In genomic region chr2:84882606-84883005, GRCm38 (mm10) we compare ENCODE assay signal across 9 mouse cellular contexts. TPM values are rescaled to one million over a fixed set of nuclear protein-coding genes. Genes with fewer than 3 reads are reported as not detected.
DNase-seq lines count a peak whose midpoint lies in the region; ATAC-seq lines count a peak whose summit lies in the region.
"Had no signal": no experiment of that assay in that cellular context is flagged by ENCODE, and none has a peak within 500 bp of the region (broad histone marks: within the 10 kb centered on the region; RNA-seq: fewer than 3 reads in every experiment).

No protein-coding gene starts in this region.

- peak; percentile 27; the same call in 1 of the 2 replicates for ATAC-seq in lung, embryonic 15.5 days (ENCODE audit: borderline replicate concordance, extremely low read depth, low FRiP score, low TSS enrichment)
- ATAC-seq in intestine, embryonic 14.5 days (replicated peaks; ENCODE audit: low FRiP score, low TSS enrichment, low read depth): no peak
- ATAC-seq in lung, embryonic 16.5 days (ENCODE audit: low read depth): 0 out of 2 replicates have a peak, but pooled peaks have one; percentile 41
- ATAC-seq: Patski had no signal

- peak overlapping the region; percentile 36 for H3K4me2 ChIP-seq in lung, embryonic 15.5 days
- H3K4me2 ChIP-seq in intestine, embryonic 14.5 days (ENCODE audit: low read length): peak overlapping the region; percentile 36
- H3K4me2 ChIP-seq in lung, embryonic 16.5 days (ENCODE audit: low read depth, low read length): peak overlapping the region; percentile 40

- H3K36me3 ChIP-seq in lung, embryonic 15.5 days: no peaks in the 10 kb centered on the region
- no peaks in the 10 kb centered on the region for H3K36me3 ChIP-seq in intestine, embryonic 14.5 days (ENCODE audit: control insufficient read depth, insufficient read depth, low read length)
- H3K36me3 ChIP-seq in lung, embryonic 16.5 days (ENCODE audit: control insufficient read depth, insufficient read depth, low read length): no peaks in the 10 kb centered on the region

- no peaks in the 10 kb centered on the region for H3K9me3 ChIP-seq in lung, embryonic 15.5 days
- no peaks in the 10 kb centered on the region for H3K9me3 ChIP-seq in intestine, embryonic 14.5 days (ENCODE audit: control insufficient read depth, low read length)
- H3K9me3 ChIP-seq in lung, embryonic 16.5 days (ENCODE audit: control insufficient read depth, low read length): no peaks in the 10 kb centered on the region

- peaks cover 75% of the 10 kb centered on the region for H3K27me3 ChIP-seq in lung, embryonic 15.5 days
- peaks cover 61% of the 10 kb centered on the region for H3K27me3 ChIP-seq in intestine, embryonic 14.5 days (replicated peaks; ENCODE audit: control insufficient read depth, insufficient read depth, low read length)
- peaks cover 66% of the 10 kb centered on the region for H3K27me3 ChIP-seq in lung, embryonic 16.5 days (ENCODE audit: control insufficient read depth, insufficient read depth, low read depth, low read length)

- WGBS in lung, embryonic 15.5 days: 5% methylated on average over 23 of the region's 23 CpGs
- 6% methylated on average over 23 of the region's 23 CpGs for WGBS in intestine, embryonic 14.5 days
- 2% methylated on average over 23 of the region's 23 CpGs for WGBS in lung, embryonic 16.5 days

- H3K9ac ChIP-seq in lung, embryonic 15.5 days: no peak overlapping the region
- no peak overlapping the region for H3K9ac ChIP-seq in intestine, embryonic 14.5 days (ENCODE audit: low read length)
- H3K9ac ChIP-seq in lung, embryonic 16.5 days (ENCODE audit: low read length): peak overlapping the region; percentile 22; the same call in 1 of the 2 replicates

- no peak for DNase-seq in lung, postnatal 25 days (ENCODE audit: low spot score)
- peak; percentile 79 to 91 for DNase-seq in frontal cortex, adult 2 months (ENCODE audit: extremely low spot score in 1 of 2, low spot score in 1 of 2)
- DNase-seq in intestine, embryonic 14.5 days (ENCODE audit: low spot score): no peak
- peak; percentile 82 for DNase-seq in right cerebral cortex, postnatal 25 days
- DNase-seq in cerebellum, postnatal 25 days: no peak
- DNase-seq in urinary bladder, adult 2 months (ENCODE audit: low spot score): no peak

- 0 out of 2 replicates have a peak overlapping the region, but pooled peaks have one; percentile 9 for H3K4me3 ChIP-seq in lung, embryonic 15.5 days
- no peak overlapping the region for H3K4me3 ChIP-seq in intestine, embryonic 14.5 days (ENCODE audit: low read depth, low read length)
- peak overlapping the region; percentile 15; the same call in 1 of the 2 replicates for H3K4me3 ChIP-seq in lung, embryonic 16.5 days (ENCODE audit: low read length)

- H3K4me1 ChIP-seq in lung, embryonic 15.5 days: peaks cover 35% of the 10 kb centered on the region
- peaks cover 25% of the 10 kb centered on the region for H3K4me1 ChIP-seq in intestine, embryonic 14.5 days (replicated peaks; ENCODE audit: control insufficient read depth, insufficient read depth, low read length)
- peaks cover 23% of the 10 kb centered on the region for H3K4me1 ChIP-seq in lung, embryonic 16.5 days (replicated peaks; ENCODE audit: control insufficient read depth, insufficient read depth, low read length)

- H3K27ac ChIP-seq in lung, embryonic 15.5 days: no peak overlapping the region
- no peak overlapping the region for H3K27ac ChIP-seq in intestine, embryonic 14.5 days (ENCODE audit: low read depth)
- no peak overlapping the region for H3K27ac ChIP-seq in lung, embryonic 16.5 days (ENCODE audit: low read length)

RNA-seq across cellular contexts. Expression of gene Rtn4rl2, which starts 3.9 kb away (rescaled TPM):
- polyA plus RNA-seq in lung, embryonic 15.5 days (2015; fragmentation: Nextera tagmentation; extraction: Ambion mirVana): 0.70 and 0.79 TPM in 2 replicates
- polyA plus RNA-seq in frontal cortex, adult 2 months (2012; rRNA removed): 65.5 and 75.2 TPM in 2 replicates
- polyA plus RNA-seq in intestine, embryonic 14.5 days (2014; fragmentation: Nextera tagmentation; extraction: Ambion mirVana): 0.99 and 1.9 TPM in 2 replicates
- polyA plus RNA-seq in lung, embryonic 16.5 days (2015; fragmentation: Nextera tagmentation; extraction: Ambion mirVana): 0.16 and 0.31 TPM in 2 replicates
- 1.4 and 1.6 TPM in 2 replicates for polyA plus RNA-seq in urinary bladder, adult 2 months (2012; rRNA removed)

RNA-seq across cellular contexts. Expression of gene Slc43a1, which starts 44.0 kb away (rescaled TPM):
- polyA plus RNA-seq in lung, embryonic 15.5 days (2015; fragmentation: Nextera tagmentation; extraction: Ambion mirVana): 15.1 and 15.9 TPM in 2 replicates
- 0.22 and 0.29 TPM in 2 replicates for polyA plus RNA-seq in frontal cortex, adult 2 months (2012; rRNA removed)
- 18.3 and 18.7 TPM in 2 replicates for polyA plus RNA-seq in intestine, embryonic 14.5 days (2014; fragmentation: Nextera tagmentation; extraction: Ambion mirVana)
- 16.5 and 20.4 TPM in 2 replicates for polyA plus RNA-seq in lung, embryonic 16.5 days (2015; fragmentation: Nextera tagmentation; extraction: Ambion mirVana)
- polyA plus RNA-seq in urinary bladder, adult 2 months (2012; rRNA removed): 11.4 and 12.6 TPM in 2 replicates

RNA-seq across cellular contexts. Expression of gene Slc43a3, which starts 53.8 kb away (rescaled TPM):
- 78.5 and 89.7 TPM in 2 replicates for polyA plus RNA-seq in lung, embryonic 15.5 days (2015; fragmentation: Nextera tagmentation; extraction: Ambion mirVana)
- 4.6 and 6.0 TPM in 2 replicates for polyA plus RNA-seq in frontal cortex, adult 2 months (2012; rRNA removed)
- 46.7 and 54.7 TPM in 2 replicates for polyA plus RNA-seq in intestine, embryonic 14.5 days (2014; fragmentation: Nextera tagmentation; extraction: Ambion mirVana)
- polyA plus RNA-seq in lung, embryonic 16.5 days (2015; fragmentation: Nextera tagmentation; extraction: Ambion mirVana): 87.3 and 92.8 TPM in 2 replicates
- 116 and 142 TPM in 2 replicates for polyA plus RNA-seq in urinary bladder, adult 2 months (2012; rRNA removed)
- polyA plus RNA-seq: Patski had no signal

RNA-seq across cellular contexts. Expression of gene Timm10, which starts 55.8 kb away (rescaled TPM):
- polyA plus RNA-seq in lung, embryonic 15.5 days (2015; fragmentation: Nextera tagmentation; extraction: Ambion mirVana): 44.3 and 48.0 TPM in 2 replicates
- 86.2 and 96.6 TPM in 2 replicates for polyA plus RNA-seq in frontal cortex, adult 2 months (2012; rRNA removed)
- polyA plus RNA-seq in intestine, embryonic 14.5 days (2014; fragmentation: Nextera tagmentation; extraction: Ambion mirVana): 73.7 and 75.5 TPM in 2 replicates
- polyA plus RNA-seq in lung, embryonic 16.5 days (2015; fragmentation: Nextera tagmentation; extraction: Ambion mirVana): 36.9 and 39.3 TPM in 2 replicates
- 35.0 and 47.5 TPM in 2 replicates for polyA plus RNA-seq in urinary bladder, adult 2 months (2012; rRNA removed)

Comparison
In these comparisons a context has a peak if more than half of its experiments do, and no peak if none do; other contexts are left out.
1. DNase-seq: peak in frontal cortex, adult 2 months (2 of 2) and right cerebral cortex, postnatal 25 days (single experiment); none in lung, postnatal 25 days (single experiment), intestine, embryonic 14.5 days (single experiment), cerebellum, postnatal 25 days (0 of 2) and urinary bladder, adult 2 months (single experiment).
2. RNA of gene Rtn4rl2, which starts 3.9 kb away (polyA plus RNA-seq): 65.5 to 75.2 TPM in frontal cortex, adult 2 months; 0.99 to 1.9 TPM in intestine, embryonic 14.5 days, 1.4 to 1.6 TPM in urinary bladder, adult 2 months, 0.70 to 0.79 TPM in lung, embryonic 15.5 days and 0.16 to 0.31 TPM in lung, embryonic 16.5 days; every median in the first group is over 10 times any median in the second.
3. Peak in every context shown above with its lines, with median percentiles within 50 percentile points of each other: H3K4me2 ChIP-seq.